Mouse (Mus musculus) hematopoietic stem cell, adult 5-6 weeks (primary cell): Measurements from ENCODE around the gene Anxa6. TPM values are rescaled to one million over a fixed set of nuclear protein-coding genes. Genes with fewer than 3 reads are reported as not detected.

Source experiments
- ATAC-seq, 2 experiments: fragments of 125-278 bp in 1 of 2; replicated peaks in 1 of 2; 2 replicates each; pipeline ENCODE4 v1.8.0; 2016 to 2017; ENCODE audit warnings: inconsistent platforms in 2 of 2, mild to moderate bottlenecking in 2 of 2, moderate number of reproducible peaks in 2 of 2, low read depth in 1 of 2, moderate TSS enrichment in 1 of 2; ENCODE audit not compliant: low FRiP score in 2 of 2, poor library complexity in 2 of 2, severe bottlenecking in 2 of 2, insufficient read depth in 1 of 2, low TSS enrichment in 1 of 2
- total RNA-seq: library from RNA; stranded (forward); fragments of 172-1452, 232-1000 nt; gene quantifications from 2 replicates; pipeline ENCODE4 v1.2.3, GENCODE M21; 2017

Anxa6 gene
- total RNA-seq, 1 experiment from 2014 or later: 62.0 TPM

DNA sequence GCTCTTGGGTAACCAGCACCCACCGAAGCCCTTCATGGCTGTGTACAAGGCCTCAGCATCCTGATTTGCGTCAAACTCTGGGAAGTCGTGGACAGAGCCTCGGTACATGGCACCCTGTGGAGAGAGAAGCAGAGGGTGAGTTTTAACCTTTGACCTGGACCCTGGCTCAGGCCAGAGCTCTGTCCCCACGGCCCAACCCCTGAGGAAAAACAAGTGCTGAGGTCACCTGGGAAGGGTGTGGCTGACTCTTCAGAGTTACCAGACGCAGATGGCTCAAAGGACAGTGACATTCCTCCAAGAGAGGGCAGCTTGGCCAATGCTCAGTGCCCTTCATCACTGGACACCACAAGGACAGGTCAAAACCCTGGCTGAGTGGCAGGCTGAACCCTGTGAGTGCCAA, 19.4 kb downstream of the Anxa6 start:
- no peak for ATAC-seq

DNA sequence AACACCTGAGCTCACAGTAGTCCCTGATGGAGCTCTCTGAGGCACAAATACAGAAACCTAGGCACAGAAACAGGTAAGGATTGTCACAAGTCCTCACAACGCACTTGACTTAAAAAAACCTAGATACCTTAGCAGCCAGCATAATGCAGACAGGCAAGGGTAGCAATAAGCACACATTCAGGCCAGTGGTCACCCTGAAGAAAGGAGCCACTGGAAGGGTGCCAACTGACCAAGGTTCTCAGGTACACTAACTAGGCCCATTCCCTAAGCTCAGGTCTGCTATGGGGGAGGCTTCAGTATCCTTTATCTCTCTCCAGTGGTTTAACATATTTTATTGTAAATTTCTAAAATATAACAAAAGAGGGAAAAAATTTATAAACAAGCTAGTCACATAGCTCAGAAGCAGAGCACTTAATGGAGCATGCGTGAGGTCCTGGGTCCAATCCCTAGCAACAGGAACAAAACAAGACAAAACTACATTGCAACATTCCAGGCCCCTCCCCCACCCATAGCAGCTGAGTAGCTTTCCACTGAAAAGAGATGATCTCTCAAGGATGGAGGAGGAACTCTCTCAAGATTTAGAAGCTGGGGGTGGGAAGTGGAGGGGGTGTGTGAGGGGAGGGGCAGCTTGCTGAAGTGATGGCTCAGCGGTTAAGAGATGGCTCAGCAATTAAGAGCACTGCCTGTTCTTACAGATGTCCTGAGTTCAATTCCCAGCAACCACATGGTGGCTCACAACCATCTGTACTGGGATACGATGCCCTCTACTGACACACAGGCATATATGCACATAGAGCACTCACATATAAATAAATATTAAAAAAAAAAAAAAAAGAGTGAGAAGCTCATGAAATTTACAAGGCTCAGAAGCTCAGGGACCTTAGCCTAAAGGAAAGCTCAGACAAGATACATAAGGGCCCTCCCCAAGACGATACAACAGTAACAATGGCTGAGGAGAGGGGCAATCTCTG, 20.4 kb downstream of the Anxa6 start:
- no peak for ATAC-seq

DNA sequence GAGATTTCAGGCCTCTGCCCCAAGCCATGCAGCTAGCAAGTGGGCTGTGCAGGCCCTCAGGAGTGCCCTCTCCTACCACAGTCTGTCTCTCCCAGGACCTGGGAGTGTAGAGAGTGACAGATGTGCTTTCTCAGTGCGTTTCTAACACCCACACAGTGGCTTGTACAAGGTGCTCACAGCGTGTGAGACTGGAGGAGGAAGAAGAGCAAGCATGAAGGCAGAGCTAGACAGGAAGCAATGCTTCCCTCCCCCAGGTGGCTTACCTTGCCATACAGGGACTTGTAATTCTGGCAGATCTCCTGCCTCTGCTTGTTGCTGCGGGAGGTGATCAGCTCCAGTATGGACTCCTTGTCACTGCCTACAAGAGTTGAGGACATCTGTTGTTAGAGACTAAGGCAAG, 21.8 kb downstream of the Anxa6 start:
- no peak for ATAC-seq

DNA sequence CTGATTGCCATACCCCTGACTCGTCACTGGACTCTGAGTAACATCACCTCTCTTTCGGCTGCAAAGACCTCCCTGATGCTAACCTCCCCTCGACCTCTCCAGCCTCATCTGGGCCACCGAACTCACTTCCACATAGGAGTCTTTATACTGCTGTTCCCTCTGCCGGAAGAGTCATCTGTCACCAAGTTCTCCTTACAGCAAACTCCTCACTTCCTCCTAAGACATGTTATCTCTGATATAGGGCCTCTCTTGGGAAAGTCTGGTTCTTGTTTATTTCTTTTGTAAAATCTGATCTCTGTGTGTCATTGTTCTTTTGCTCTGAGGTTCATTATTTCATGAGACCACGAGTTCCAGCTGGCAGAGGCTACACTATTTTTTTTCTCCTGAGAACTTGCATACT, 25.0 kb downstream of the Anxa6 start:
- ATAC-seq: no peak

DNA sequence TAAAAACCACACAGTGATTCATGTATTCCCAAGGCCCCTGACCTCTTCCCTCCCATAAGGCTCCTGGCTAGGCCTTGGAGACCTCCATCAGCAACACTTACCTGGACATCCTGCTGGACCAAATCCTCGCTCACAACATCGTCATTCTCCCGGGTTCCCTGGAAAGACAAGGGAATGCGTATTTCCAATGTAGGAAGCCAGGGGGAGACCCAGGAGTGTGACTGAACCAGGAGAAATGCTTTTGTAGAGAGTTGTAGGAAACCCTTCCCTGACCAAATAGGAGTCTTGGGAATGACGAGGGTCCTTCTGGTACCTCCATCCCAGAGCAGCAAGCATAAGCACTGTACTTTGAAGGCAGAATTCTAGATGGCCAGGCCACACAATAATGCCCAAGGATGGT, 27.6 kb downstream of the Anxa6 start:
- no peak for ATAC-seq

DNA sequence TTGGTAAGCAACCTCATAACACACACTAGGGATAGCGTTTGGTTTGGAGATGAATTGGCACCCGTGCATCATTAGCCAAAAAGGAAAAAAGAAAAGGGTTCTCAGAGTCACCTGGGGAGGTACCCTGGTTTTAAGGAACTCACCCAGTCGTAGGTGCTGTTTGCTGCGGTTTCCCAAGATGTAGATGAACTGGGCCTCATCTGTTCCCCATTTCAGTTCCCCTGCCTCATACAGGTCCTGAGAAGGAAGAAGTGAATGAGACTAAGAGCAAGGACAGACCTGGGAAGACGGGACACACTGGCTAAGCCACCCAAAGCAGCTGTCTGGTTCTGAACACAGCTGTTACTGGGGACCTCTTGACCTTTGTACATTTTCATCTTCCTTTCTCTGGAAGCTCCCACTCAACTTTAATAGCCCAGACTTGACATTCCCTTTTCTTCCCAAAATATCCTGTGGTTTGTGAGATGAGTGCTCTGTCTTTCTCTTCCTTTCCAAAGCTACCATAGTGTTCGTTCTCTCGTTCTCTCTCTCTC, 28.2 kb downstream of the Anxa6 start:
- no peak; a peak in 1 of 4 replicates for ATAC-seq

DNA sequence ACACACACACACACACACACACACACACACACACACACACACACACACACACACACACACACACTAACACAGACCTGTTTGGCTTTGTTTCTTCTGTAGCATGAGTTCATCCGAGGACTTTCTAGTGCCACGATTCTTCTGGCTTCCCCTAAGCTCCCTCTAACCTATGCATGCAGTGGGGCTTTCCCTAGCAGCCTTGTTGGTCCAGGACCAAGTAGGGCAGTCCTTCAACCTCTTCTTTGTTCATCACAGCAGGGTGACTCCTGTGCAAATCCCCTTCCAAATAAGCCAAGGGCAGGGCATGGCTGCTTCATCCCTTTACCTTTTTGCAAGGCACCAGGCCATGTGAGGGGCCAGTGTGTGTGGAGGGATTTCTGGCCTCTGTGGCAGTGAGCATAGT, 34.5 kb downstream of the Anxa6 start:
- ATAC-seq: no peak

DNA sequence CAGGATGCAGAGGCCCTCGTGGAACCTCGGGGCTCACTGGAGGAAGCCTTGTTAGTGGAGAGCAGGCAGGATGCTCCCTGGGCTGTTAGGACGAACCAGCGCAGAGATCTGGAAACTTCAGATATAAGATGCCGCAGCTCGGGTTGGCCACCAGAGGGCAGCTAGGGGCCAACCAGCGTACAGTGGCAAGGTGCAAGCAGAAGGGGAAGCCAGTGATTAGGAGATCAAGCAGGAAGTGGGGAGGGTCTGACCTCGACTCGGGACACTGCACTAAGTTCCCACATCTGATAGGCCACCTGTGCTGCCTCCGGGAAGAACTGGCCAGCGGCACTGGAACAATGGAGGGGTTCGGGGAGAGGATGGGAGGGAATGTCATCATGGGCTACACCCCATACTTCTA, 35.0 kb downstream of the Anxa6 start:
- ATAC-seq: peak; percentile 84 to 95

DNA sequence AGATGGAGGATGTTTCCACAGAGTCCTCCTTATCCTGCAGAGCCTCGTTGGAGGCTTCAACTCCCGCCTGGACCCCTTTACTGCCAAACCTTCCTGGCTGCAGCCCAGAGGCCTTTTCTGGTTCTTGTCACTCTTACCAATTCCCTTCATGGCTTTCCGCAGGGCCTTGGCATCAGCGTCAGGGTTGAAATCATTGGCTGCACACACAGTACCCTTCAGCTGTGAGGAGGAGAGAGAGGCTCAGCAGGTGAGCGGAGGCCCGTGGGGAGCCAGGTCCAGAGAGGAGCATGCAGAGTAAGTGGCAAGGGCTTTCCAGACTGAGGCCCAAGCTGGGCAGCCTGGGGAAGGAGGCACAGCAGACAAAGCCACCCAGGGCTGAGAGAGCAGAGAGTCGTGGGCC, 37.1 kb downstream of the Anxa6 start:
- ATAC-seq: no peak

DNA sequence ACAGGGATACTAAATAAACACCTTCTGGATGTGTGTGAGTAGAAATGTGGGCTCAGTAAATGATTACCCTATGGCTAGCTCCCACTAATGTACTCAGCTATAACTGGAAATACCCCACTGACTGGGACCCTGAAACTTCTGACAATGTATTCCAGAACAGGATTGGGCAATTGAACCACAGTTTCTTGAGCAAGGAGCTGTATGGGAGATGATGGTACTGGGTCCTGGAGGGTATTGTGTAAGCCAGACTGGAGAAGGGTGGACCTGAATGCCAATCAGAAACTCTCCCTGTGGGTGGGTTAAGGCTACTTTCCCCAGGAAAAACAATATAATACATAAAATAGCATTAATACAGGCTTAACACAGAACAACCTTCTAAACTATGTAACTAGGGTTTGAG, 43.3 kb downstream of the Anxa6 start:
- ATAC-seq: no peak

GRCm38 (mm10) chr11:54988754-54989349, 44.4 kb downstream of the Anxa6 start:
- ATAC-seq: no peak

GRCm38 (mm10) chr11:54987974-54988373, 45.3 kb downstream of the Anxa6 start:
- no peak for ATAC-seq

- no peak for ATAC-seq
These were observed 48.2 kb downstream of the Anxa6 start for GRCm38 (mm10) chr11:54985086-54985485.

GRCm38 (mm10) chr11:54984581-54984980, 48.7 kb downstream of the Anxa6 start:
- no peak for ATAC-seq

DNA sequence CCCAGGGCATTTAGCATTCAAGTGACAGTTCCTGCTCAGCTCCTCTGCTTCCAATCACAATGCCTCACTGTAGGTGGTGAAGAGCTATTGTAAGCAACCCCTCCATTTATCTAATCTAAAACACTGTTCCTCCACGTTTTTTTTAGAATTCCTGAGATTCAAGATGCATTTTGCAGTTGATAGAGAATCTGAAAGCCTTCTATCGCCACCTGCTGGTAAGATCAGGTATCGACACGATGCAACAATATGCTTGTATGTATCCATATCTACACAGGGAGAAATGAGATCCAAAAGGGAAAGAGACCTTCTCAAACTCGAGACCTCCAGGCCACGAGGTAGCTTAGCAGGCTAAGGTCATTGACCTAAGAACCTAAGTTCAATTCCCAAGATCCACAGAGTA, 49.2 kb downstream of the Anxa6 start:
- peak in 1 of 2 experiments; percentile 56; a peak in 1 of 4 replicates for ATAC-seq

- ATAC-seq: no peak
These were observed 50.7 kb downstream of the Anxa6 start for GRCm38 (mm10) chr11:54982520-54982919.

DNA sequence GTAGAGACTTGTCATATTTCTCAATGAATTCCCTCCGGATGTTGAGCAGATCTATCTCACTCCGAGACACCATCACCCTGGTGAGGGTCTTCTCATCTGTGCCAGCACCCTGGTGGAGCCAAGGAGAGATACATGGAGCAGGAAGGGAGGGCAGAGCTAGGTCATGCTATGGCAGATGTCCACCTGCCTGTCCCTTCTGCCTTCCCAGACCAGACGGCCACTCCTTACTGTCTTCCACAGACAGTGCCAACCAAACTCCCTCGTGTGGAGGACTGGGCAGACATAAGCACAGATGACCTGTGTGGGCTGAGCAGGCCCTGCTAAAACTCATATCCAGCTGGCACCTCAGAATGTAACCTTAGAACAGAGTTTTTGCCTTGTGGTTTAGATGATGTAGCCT, 51.6 kb downstream of the Anxa6 start:
- ATAC-seq: no peak

- no peak for ATAC-seq
These were observed 55.8 kb downstream of the Anxa6 start for GRCm38 (mm10) chr11:54977385-54977937.
